Mouse (Mus musculus): ENCODE measurements around the gene Ifi211. TPM values are rescaled to one million over a fixed set of nuclear protein-coding genes. Genes with fewer than 3 reads are reported as not detected.
"Not testable (repeated sequence)": the region's sequence is repeated elsewhere in the genome, so short reads cannot be mapped to it uniquely, and the experiment has no call there.

Gene Ifi211
- 0.73 and 0.87 TPM in 2 replicates for polyA plus RNA-seq (2015; fragmentation: Nextera tagmentation; extraction: Ambion mirVana)

DNA sequence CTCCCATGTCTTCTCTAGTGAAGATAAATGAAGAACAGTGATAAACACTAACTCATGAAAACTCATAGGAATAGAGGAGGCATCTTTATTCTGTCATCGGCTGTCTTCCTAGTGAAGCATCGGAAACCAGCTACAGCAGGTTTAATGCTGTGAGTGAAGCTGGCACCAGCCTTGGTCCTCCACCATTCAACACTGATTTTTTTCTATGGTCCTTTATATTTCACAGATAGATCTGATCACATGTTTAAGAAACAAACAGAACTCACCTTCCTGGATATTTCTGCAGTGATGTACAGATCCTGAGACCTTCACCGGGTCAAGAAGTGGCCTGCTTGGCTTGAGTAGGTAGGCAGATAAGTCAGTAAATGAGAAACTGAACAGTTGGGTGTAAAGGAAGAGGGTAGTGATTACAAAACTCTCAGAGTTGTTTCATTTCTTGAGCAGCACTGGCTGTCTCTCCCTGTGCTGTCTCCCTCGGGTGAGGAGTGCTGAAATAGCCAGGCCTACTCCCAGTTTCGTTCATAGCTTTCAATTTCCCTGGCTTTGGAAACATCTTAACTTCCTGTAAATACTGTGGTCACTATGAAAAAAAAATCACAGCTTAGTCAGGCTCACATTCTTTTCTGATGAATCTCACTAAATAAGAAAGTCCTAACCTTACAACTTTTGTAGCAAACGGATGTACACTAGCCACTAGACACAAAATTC, at the start of gene Ifi211:
Ifi211 (minus strand) TSS at position 499 of the 708 bp plus-strand sequence.
- not testable (repeated sequence) for H3K27ac ChIP-seq; ATAC-seq (replicated peaks; ENCODE audit: low FRiP score); H3K9ac ChIP-seq; H3K4me2 ChIP-seq; H3K4me3 ChIP-seq (replicated peaks); H3K9me3 ChIP-seq (replicated peaks); H3K4me1 ChIP-seq; H3K36me3 ChIP-seq; H3K27me3 ChIP-seq
- WGBS, result 78% methylated on average over 6 of the region's 6 CpGs

DNA sequence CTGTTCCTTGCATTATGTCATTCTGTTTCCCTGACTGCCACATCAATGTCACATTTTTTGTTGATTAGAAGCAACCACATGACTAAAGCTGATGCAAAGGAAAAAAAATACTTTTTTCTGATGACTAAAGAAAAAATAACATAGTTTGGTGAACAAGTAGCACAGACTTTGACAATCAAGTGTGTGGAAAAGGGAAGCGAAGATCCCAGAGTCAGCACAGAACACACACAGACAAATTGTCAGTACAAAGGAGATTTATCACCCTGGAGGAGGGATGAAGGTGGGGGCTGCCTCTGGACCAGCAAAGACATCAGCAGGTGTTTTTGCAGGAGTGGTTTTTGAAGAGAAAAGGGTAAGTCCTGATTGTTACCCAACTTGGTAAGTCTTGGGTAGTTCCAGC, 48.6 kb upstream of the Ifi211 start:
- H3K27ac ChIP-seq; H3K9me3 ChIP-seq (replicated peaks); H3K27me3 ChIP-seq; H3K4me1 ChIP-seq; H3K9ac ChIP-seq; H3K36me3 ChIP-seq; H3K4me3 ChIP-seq (replicated peaks); H3K4me2 ChIP-seq; ATAC-seq (replicated peaks; ENCODE audit: low FRiP score): not testable (repeated sequence)
- WGBS, result 68% methylated on average over 1 of the region's 1 CpGs

DNA sequence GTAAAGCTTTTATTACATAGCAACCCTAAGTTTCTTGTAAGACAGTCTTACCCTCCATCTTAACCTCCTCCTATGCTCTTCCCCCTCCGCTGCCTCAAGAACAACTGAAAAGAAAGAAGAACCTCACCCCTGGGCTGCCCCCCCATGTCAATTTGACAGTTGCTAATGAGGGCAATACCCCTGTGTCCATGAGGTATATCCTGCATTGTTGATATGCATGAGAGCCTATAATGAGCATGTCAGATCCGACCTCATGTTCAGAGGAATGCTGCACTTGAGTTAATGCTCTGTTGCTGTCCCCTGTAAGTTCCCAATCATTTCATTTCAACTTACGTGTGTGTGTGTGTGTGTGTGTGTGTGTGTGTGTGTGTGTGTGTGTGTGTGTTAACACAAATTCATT, 47.2 kb upstream of the Ifi211 start:
- not testable (repeated sequence) for H3K27ac ChIP-seq; H3K4me2 ChIP-seq; H3K9ac ChIP-seq; H3K4me3 ChIP-seq (replicated peaks); H3K27me3 ChIP-seq; H3K4me1 ChIP-seq; H3K36me3 ChIP-seq; ATAC-seq (replicated peaks; ENCODE audit: low FRiP score); H3K9me3 ChIP-seq (replicated peaks)
- 42% methylated on average over 3 of the region's 3 CpGs for WGBS

DNA sequence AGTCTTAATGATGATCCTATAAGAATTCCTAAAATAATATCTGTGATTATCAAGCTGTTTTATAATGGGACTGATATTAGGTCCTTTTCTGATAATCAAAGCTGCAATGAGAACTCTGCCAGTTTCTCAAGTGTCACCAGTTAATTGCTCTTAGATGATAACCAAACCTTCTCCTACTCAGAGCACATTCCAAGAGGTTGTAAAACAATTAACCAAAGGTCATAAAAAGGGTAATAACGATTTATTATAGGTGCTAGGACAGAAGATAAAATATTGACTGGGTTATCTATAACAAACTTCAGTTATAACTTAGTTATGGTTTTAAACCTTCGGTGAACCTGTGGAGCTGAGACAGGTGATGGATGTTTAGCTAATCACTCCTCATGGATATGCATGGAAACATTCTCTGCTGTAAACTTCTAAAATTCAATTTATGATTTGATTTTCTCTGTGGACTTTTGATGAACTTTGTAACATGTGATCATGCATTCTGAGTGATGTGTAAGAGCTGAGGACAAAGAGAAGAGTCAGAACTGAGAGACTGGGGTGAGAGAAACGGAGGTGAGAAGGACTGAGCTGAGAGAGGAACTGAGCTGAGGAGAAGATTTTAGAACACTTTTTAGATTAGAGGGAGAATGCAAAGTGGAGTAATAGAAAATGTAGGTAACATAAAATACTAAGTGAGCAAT, 43.1 kb upstream of the Ifi211 start:
- not testable (repeated sequence) for ATAC-seq (replicated peaks; ENCODE audit: low FRiP score); H3K27me3 ChIP-seq; H3K4me1 ChIP-seq; H3K27ac ChIP-seq; H3K9ac ChIP-seq; H3K4me3 ChIP-seq (replicated peaks); H3K4me2 ChIP-seq; H3K9me3 ChIP-seq (replicated peaks); H3K36me3 ChIP-seq
- 37% methylated on average over 3 of the region's 3 CpGs for WGBS

DNA sequence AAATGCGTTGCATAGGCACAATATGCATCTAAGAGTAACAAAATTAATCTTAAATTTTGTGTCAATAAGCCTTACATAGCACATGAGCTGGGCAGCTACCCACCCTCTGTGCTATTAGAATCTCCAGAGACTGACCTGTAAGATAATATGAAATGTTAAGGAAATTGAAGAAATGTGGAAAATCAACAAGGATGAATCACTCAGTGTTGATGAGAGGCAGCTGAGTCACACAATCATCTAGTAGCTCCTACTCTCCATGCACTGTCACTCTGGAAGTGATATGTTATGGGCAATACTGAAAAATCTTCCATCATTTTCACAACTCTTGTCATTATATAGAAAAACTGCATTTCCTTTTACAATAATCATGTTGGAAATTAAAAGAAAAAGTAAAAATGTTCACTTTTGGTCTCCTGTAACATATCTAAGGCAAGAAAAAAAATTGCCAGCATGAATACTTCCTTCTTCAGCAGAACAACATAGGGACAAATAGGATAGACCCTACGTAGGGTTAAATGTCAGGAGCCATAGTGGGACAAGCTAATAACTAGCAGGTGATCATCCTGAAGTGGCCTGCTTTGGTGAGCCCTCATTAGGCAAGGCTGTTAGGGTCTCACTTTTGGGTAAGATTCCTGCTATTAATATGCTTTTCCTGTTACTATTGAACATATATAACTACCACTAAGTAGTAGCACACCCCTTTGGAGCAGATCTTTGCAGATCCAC, 42.4 kb upstream of the Ifi211 start:
- H3K9me3 ChIP-seq (replicated peaks), result no peaks in the 10 kb centered on the region
- H3K27me3 ChIP-seq, result no peaks in the 10 kb centered on the region
- H3K9ac ChIP-seq, result no peak overlapping the region
- 88% methylated on average over 2 of the region's 2 CpGs for WGBS
- H3K4me2 ChIP-seq, result no peak overlapping the region
- H3K27ac ChIP-seq, result no peak overlapping the region
- H3K4me1 ChIP-seq, result no peaks in the 10 kb centered on the region
- H3K4me3 ChIP-seq (replicated peaks), result no peak overlapping the region
- ATAC-seq (replicated peaks; ENCODE audit: low FRiP score), result no peak
- H3K36me3 ChIP-seq, result no peaks in the 10 kb centered on the region

DNA sequence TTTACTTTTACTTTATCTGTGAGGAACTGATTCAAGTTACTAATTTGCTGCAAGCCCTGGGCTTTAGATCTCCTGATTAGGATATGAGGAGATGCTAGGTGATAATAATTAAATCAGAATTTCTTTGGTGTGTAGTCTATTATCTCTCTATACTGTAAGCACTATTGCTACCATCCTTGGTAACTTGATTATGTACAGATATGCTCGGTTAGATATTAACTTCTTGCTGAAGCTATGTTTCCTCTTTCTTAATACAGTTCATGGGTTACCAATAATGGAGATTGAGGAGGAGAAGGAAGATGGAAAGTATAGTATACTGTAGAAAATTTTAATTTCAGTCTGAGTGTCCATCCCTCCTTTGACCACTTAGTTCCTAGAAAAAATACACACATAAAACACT, 40.7 kb upstream of the Ifi211 start:
- ATAC-seq (replicated peaks; ENCODE audit: low FRiP score), result no peak
- no peak overlapping the region for H3K9ac ChIP-seq
- no peak overlapping the region for H3K4me3 ChIP-seq (replicated peaks)
- no peak overlapping the region for H3K4me2 ChIP-seq
- H3K36me3 ChIP-seq, result no peaks in the 10 kb centered on the region
- H3K27me3 ChIP-seq, result no peaks in the 10 kb centered on the region
- H3K4me1 ChIP-seq, result no peaks in the 10 kb centered on the region
- no peaks in the 10 kb centered on the region for H3K9me3 ChIP-seq (replicated peaks)
- H3K27ac ChIP-seq, result no peak overlapping the region
- WGBS, result 80% methylated on average over 1 of the region's 1 CpGs

GRCm38 (mm10) chr1:173949044-173949443, 36.2 kb upstream of the Ifi211 start:
- H3K36me3 ChIP-seq; H3K4me3 ChIP-seq (replicated peaks); H3K9me3 ChIP-seq (replicated peaks); H3K4me1 ChIP-seq; H3K4me2 ChIP-seq; ATAC-seq (replicated peaks; ENCODE audit: low FRiP score); H3K9ac ChIP-seq; H3K27ac ChIP-seq; H3K27me3 ChIP-seq: not testable (repeated sequence)
- WGBS, result 86% methylated on average over 2 of the region's 2 CpGs

GRCm38 (mm10) chr1:173942780-173943066, 29.9 kb upstream of the Ifi211 start:
- ATAC-seq (replicated peaks; ENCODE audit: low FRiP score); H3K4me1 ChIP-seq: not testable (repeated sequence)

DNA sequence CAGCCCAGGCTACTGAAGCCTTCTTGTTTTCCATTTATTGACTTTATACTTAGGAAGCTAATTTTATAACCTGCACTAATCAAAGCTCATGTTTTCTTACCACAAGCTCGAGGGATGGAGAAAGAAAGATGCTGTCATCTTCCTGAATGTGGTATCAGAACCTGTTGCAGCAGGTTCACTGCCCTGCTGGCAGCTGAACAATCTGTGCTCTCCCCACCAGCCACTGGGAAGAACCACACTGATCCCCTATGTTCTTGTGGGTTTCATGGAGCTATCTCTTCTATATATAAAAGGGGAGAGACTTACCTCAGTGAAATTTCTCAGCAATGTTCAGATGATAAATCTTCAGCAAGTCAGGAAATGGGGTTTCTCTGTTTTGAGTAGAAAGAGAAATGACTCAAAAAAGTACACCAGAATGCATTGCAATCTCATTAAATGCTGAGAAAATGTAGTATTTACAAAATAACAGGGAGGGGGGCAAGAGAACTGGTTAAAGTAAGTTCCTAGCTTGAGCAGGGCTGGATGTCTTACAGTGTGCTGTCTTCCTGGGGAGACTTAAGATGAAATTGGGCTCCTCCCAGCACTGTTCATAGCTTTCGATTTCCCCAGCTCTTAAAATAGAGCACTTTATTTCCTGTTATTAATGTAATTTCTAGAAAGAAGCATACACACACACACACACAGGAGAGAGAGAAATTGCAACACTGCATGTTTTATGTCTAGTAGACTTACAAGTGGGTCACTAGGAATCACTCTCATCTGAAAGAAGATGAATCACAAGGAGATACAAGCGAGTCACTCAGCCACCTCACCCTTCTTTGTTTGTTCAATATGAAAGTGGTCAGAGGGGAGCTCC, 29.3 kb upstream of the Ifi211 start, which contains the start of the genes Mndal and Ifi203:
Mndal (minus strand) TSS at position 568 of the 856 bp plus-strand sequence.
Ifi203 (minus strand) TSS at position 749 of the 856 bp plus-strand sequence.
- H3K4me2 ChIP-seq, H3K4me1 ChIP-seq: not testable (repeated sequence)
- 67% methylated on average over 3 of the region's 3 CpGs for WGBS

More at GRCm38 (mm10) chr1:173942780-173943066, 29.9 kb upstream of the Ifi211 start:
- not testable (repeated sequence) for H3K4me2 ChIP-seq; H3K9me3 ChIP-seq (replicated peaks); H3K9ac ChIP-seq; H3K4me3 ChIP-seq (replicated peaks); H3K27ac ChIP-seq; H3K27me3 ChIP-seq; H3K36me3 ChIP-seq

DNA sequence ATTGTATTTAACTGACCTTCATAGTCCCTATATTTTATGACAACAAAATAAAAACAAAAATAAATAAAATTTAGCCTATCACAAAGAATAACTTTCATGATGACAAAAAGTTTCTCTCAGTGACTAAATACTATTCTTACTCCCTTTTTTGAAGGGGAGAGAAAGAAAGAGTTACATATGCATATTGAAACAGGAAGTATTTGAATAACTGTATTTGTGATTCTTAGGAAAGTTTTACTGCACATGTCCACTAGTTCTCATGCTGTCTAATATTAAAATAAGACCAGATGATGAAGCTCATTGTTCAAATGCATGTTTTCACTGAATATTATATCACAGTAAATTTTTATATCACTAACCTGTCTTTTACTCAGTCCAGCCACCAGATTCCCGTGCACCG, 28.7 kb upstream of the Ifi211 start:
- H3K9ac ChIP-seq; H3K27me3 ChIP-seq; H3K9me3 ChIP-seq (replicated peaks); H3K36me3 ChIP-seq; ATAC-seq (replicated peaks; ENCODE audit: low FRiP score); H3K4me3 ChIP-seq (replicated peaks); H3K27ac ChIP-seq; H3K4me2 ChIP-seq; H3K4me1 ChIP-seq: not testable (repeated sequence)
- WGBS, result 93% methylated on average over 2 of the region's 2 CpGs

More for the DNA sequence above, 29.3 kb upstream of the Ifi211 start, which contains the start of the genes Mndal and Ifi203:
- H3K27ac ChIP-seq; H3K27me3 ChIP-seq; ATAC-seq (replicated peaks; ENCODE audit: low FRiP score); H3K4me3 ChIP-seq (replicated peaks); H3K9me3 ChIP-seq (replicated peaks); H3K9ac ChIP-seq; H3K36me3 ChIP-seq: not testable (repeated sequence)

DNA sequence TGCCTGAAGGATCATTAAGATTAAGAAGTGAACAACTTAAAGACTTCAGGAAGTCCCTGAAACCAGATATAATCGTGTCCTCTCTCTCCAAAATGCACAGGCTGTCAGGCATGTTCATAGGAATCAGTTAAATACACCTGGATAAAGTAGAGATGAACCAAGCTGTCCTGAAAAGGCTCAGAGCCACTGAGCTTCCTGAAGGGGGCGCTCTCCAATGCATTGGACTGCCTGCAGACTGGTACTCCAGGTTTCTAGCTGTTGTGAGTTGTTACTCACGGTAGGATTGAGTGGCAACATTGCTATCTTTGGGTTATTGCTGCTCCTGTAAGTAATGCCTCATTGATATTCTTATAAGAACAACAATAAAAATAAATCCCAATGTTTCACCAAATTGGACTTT, 6.4 kb upstream of the Ifi211 start:
- H3K27me3 ChIP-seq; ATAC-seq (replicated peaks; ENCODE audit: low FRiP score): not testable (repeated sequence)

DNA sequence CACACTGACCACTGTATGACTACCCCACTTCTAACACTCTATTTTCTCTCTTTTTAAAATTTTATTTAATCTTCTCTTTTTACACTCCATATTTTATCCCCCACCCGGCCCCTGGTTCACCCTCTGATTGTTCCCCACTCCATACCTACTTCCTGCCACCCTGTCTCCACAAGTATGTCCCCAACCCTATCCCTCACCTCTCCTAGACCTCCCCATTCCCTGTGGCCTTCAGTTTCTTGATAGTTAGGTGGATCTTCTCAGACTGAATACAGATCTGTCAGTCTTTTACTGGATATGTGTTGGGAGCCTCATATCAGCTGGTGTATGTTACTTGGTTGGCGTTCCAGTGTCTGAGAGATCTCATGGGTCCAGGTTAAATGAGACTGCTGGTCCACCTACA, 1.7 kb upstream of the Ifi211 start:
- no peaks in the 10 kb centered on the region for H3K27me3 ChIP-seq
- no peak overlapping the region for H3K9ac ChIP-seq
- no peaks in the 10 kb centered on the region for H3K4me1 ChIP-seq
- no peak for ATAC-seq (replicated peaks; ENCODE audit: low FRiP score)
- H3K36me3 ChIP-seq, result no peaks in the 10 kb centered on the region
- H3K9me3 ChIP-seq (replicated peaks), result no peaks in the 10 kb centered on the region
- no peak overlapping the region for H3K4me3 ChIP-seq (replicated peaks)
- 91% methylated on average over 2 of the region's 2 CpGs for WGBS
- H3K27ac ChIP-seq, result no peak overlapping the region
- no peak overlapping the region for H3K4me2 ChIP-seq

More for the DNA sequence above, 6.4 kb upstream of the Ifi211 start:
- not testable (repeated sequence) for H3K4me3 ChIP-seq (replicated peaks); H3K36me3 ChIP-seq; H3K9ac ChIP-seq; H3K4me2 ChIP-seq; H3K4me1 ChIP-seq; H3K9me3 ChIP-seq (replicated peaks); H3K27ac ChIP-seq
- WGBS, result 67% methylated on average over 3 of the region's 3 CpGs

Measured in kidney, embryonic 15.5 days (tissue).